Mouse (Mus musculus): Measurements from ENCODE around the gene Ep300. TPM values are rescaled to one million over a fixed set of nuclear protein-coding genes. Genes with fewer than 3 reads are reported as not detected.
"Not testable (repeated sequence)": the region's sequence is repeated elsewhere in the genome, so short reads cannot be mapped to it uniquely, and the experiment has no call there.

Gene Ep300
- polyA plus RNA-seq, 1 experiment from 2014 or later, result 6.1 TPM

- H3K36me3 ChIP-seq (replicated peaks), result peaks cover 45% of the 10 kb centered on the region
- H3K27ac ChIP-seq (replicated peaks); H3K4me2 ChIP-seq; ATAC-seq (ENCODE audit: insufficient read depth); H3K9me3 ChIP-seq (replicated peaks); H3K4me3 ChIP-seq (replicated peaks); H3K9ac ChIP-seq: not testable (repeated sequence)
- peaks cover 11% of the 10 kb centered on the region for H3K4me1 ChIP-seq (replicated peaks)
- 77% methylated on average over 4 of the region's 4 CpGs for WGBS (ENCODE audit: insufficient replicate concordance)
- peaks cover 12% of the 10 kb centered on the region for H3K27me3 ChIP-seq
These were observed 116.2 kb downstream of the Ep300 start for GRCm38 (mm10) chr15:81701350-81701749.

Small RNA genes lying within 50 kb of the gene (microRNA-seq; reads per million reads assigned to microRNA genes)
- gene Gm23880, result not detected

Other genes with a start within 250 kb of the Ep300 start
- gene Slc25a17, start 224.5 kb upstream of the Ep300 start, polyA plus RNA-seq (2015; fragmentation: Nextera tagmentation; extraction: Ambion mirVana), result 40.7 and 40.9 TPM in 2 replicates
- gene St13, start 185.3 kb upstream of the Ep300 start, polyA plus RNA-seq (2015; fragmentation: Nextera tagmentation; extraction: Ambion mirVana), result 53.5 and 57.4 TPM in 2 replicates
- gene Xpnpep3, start 185.2 kb upstream of the Ep300 start, polyA plus RNA-seq (2015; fragmentation: Nextera tagmentation; extraction: Ambion mirVana), result 6.2 and 6.8 TPM in 2 replicates
- 0.70 and 0.75 TPM in 2 replicates for gene Dnajb7, start 177.1 kb upstream of the Ep300 start, polyA plus RNA-seq (2015; fragmentation: Nextera tagmentation; extraction: Ambion mirVana)
- 195 and 226 TPM in 2 replicates for gene Rbx1, start 119.1 kb upstream of the Ep300 start, polyA plus RNA-seq (2015; fragmentation: Nextera tagmentation; extraction: Ambion mirVana)
- gene L3mbtl2, start 78.5 kb downstream of the Ep300 start, polyA plus RNA-seq (2015; fragmentation: Nextera tagmentation; extraction: Ambion mirVana), result 13.1 and 13.8 TPM in 2 replicates
- gene Chadl, start 111.9 kb downstream of the Ep300 start, polyA plus RNA-seq (2015; fragmentation: Nextera tagmentation; extraction: Ambion mirVana), result 0.45 and 0.50 TPM in 2 replicates
- 5.0 and 5.1 TPM in 2 replicates for gene Zc3h7b, start 159.7 kb downstream of the Ep300 start, polyA plus RNA-seq (2015; fragmentation: Nextera tagmentation; extraction: Ambion mirVana)
- 71.7 and 79.3 TPM in 2 replicates for gene Rangap1, start 160.2 kb downstream of the Ep300 start, polyA plus RNA-seq (2015; fragmentation: Nextera tagmentation; extraction: Ambion mirVana)
- gene Tef, start 217.1 kb downstream of the Ep300 start, polyA plus RNA-seq (2015; fragmentation: Nextera tagmentation; extraction: Ambion mirVana), result 6.2 and 8.1 TPM in 2 replicates